9 mouse cellular contexts compared by ENCODE assay signal in genomic region chr13:69643937-69644336, GRCm38 (mm10).
"Had no signal": no experiment of that assay in that cellular context is flagged by ENCODE, and none has a peak within 500 bp of the region (broad histone marks: within the 10 kb centered on the region; RNA-seq: fewer than 3 reads in every experiment).

No protein-coding gene starts in this region.

- ATAC-seq: hindbrain, embryonic 16.5 days had no signal

- H3K9ac ChIP-seq: liver, embryonic 13.5 days had no signal

- DNase-seq: kidney, postnatal 10 days; layer of hippocampus, postnatal 36 days; liver, embryonic 13.5 days; midbrain, embryonic 14.5 days; thymus, adult 18-20 months; thymus, postnatal 36 days had no signal

- H3K4me3 ChIP-seq: left cerebral cortex, adult 2 months; liver, embryonic 13.5 days had no signal

- H3K4me2 ChIP-seq: liver, embryonic 13.5 days; midbrain, embryonic 11.5 days had no signal

- H3K27me3 ChIP-seq: liver, embryonic 13.5 days had no signal

- H3K4me1 ChIP-seq: liver, embryonic 13.5 days had no signal

- H3K9me3 ChIP-seq: liver, embryonic 13.5 days had no signal

- H3K27ac ChIP-seq: left cerebral cortex, adult 2 months; liver, embryonic 13.5 days had no signal
